Mouse (Mus musculus): ENCODE measurements around the gene H2-DMa. TPM values are rescaled to one million over a fixed set of nuclear protein-coding genes. Genes with fewer than 3 reads are reported as not detected.

The H2-DMa gene
- polyA plus RNA-seq, 1 experiment from 2014 or later = 14.2 TPM

GRCm38 (mm10) chr17:34120814-34121171 is 1.5 kb downstream of the H2-DMa start:
- H3K4me3 ChIP-seq = peak overlapping the region; percentile 99
- no peaks in the 10 kb centered on the region for H3K27me3 ChIP-seq
- peaks cover 33% of the 10 kb centered on the region for H3K36me3 ChIP-seq
- peak overlapping the region; percentile 100 for H3K27ac ChIP-seq
- peak overlapping the region; percentile 97 for H3K9ac ChIP-seq
- H3K9me3 ChIP-seq = no peaks in the 10 kb centered on the region
- H3K4me1 ChIP-seq = peaks cover 30% of the 10 kb centered on the region
- ATAC-seq (ENCODE audit: low FRiP score, low read depth) = no peak
- H3K4me2 ChIP-seq (replicated peaks) = peak overlapping the region; percentile 98
- under 1% methylated on average over 31 of the region's 31 CpGs for whole genome bisulfite sequencing

GRCm38 (mm10) chr17:34121172-34121878 is 2.0 kb downstream of the H2-DMa start:
- Histone ChIP-seq H3K9ac (peak overlapping the region; percentile 97), H3K4me2 (replicated peaks) (peak overlapping the region; percentile 98), H3K4me1 (peaks cover 29% of the 10 kb centered on the region), H3K4me3 (peak overlapping the region; percentile 99), H3K9me3 (no peaks in the 10 kb centered on the region), H3K27me3 (no peaks in the 10 kb centered on the region), H3K27ac (peak overlapping the region; percentile 100), H3K36me3 (peaks cover 32% of the 10 kb centered on the region)
- peak; percentile 48 for ATAC-seq (ENCODE audit: low FRiP score, low read depth)
- 0% methylated on average over 30 of the region's 35 CpGs for WGBS

- Histone ChIP-seq H3K27ac (peak overlapping the region; percentile 100), H3K36me3 (peaks cover 29% of the 10 kb centered on the region), H3K4me3 (peak overlapping the region; percentile 99), H3K4me1 (peaks cover 29% of the 10 kb centered on the region), H3K9ac (peak overlapping the region; percentile 97), H3K27me3 (no peaks in the 10 kb centered on the region), H3K4me2 (replicated peaks) (peak overlapping the region; percentile 98), H3K9me3 (no peaks in the 10 kb centered on the region)
- no peak for ATAC-seq (ENCODE audit: low FRiP score, low read depth)
- 1% methylated on average over 7 of the region's 10 CpGs for WGBS
Measured at GRCm38 (mm10) chr17:34121879-34122187, 2.5 kb downstream of the H2-DMa start.

GRCm38 (mm10) chr17:34122188-34122984 is 3.0 kb downstream of the H2-DMa start, which contains the start of gene Brd2:
Gene Brd2 (minus strand): TSS chr17:34122634.
- Histone ChIP-seq H3K27ac (peak within 1 kb of the TSS; percentile 100), H3K27me3 (no peaks in the 10 kb centered on the region), H3K36me3 (peaks cover 25% of the 10 kb centered on the region), H3K4me2 (replicated peaks) (peak within 1 kb of the TSS; percentile 98), H3K4me3 (peak within 1 kb of the TSS; percentile 99), H3K4me1 (peaks cover 30% of the 10 kb centered on the region), H3K9ac (peak within 1 kb of the TSS; percentile 97), H3K9me3 (no peaks in the 10 kb centered on the region)
- 2% methylated on average over 57 of the region's 75 CpGs for WGBS
- peak; percentile 58 for ATAC-seq (ENCODE audit: low FRiP score, low read depth)

- H3K4me3 ChIP-seq = peak overlapping the region; percentile 99
- H3K9ac ChIP-seq = peak overlapping the region; percentile 97
- under 1% methylated on average over 7 of the region's 7 CpGs for whole genome bisulfite sequencing
- peaks cover 18% of the 10 kb centered on the region for H3K36me3 ChIP-seq
- peak overlapping the region; percentile 100 for H3K27ac ChIP-seq
- no peaks in the 10 kb centered on the region for H3K27me3 ChIP-seq
- ATAC-seq (ENCODE audit: low FRiP score, low read depth) = no peak
- H3K9me3 ChIP-seq = no peaks in the 10 kb centered on the region
- peak overlapping the region; percentile 98 for H3K4me2 ChIP-seq (replicated peaks)
- peaks cover 37% of the 10 kb centered on the region for H3K4me1 ChIP-seq
Measured at GRCm38 (mm10) chr17:34123111-34123510, 3.8 kb downstream of the H2-DMa start.

GRCm38 (mm10) chr17:34123518-34123917 is 4.2 kb downstream of the H2-DMa start:
- ATAC-seq (ENCODE audit: low FRiP score, low read depth) = no peak
- Histone ChIP-seq H3K36me3 (peaks cover 14% of the 10 kb centered on the region), H3K4me3 (peak overlapping the region; percentile 99), H3K9ac (peak overlapping the region; percentile 97), H3K4me1 (peaks cover 41% of the 10 kb centered on the region), H3K4me2 (replicated peaks) (peak overlapping the region; percentile 98), H3K27me3 (no peaks in the 10 kb centered on the region), H3K9me3 (no peaks in the 10 kb centered on the region), H3K27ac (peak overlapping the region; percentile 100)
- WGBS = 12% methylated on average over 2 of the region's 2 CpGs

- WGBS = 85% methylated on average over 6 of the region's 6 CpGs
- Histone ChIP-seq H3K36me3 (peaks cover 9% of the 10 kb centered on the region), H3K27me3 (no peaks in the 10 kb centered on the region), H3K27ac (no peak overlapping the region), H3K4me2 (replicated peaks) (peak overlapping the region; percentile 98), H3K4me3 (no peak overlapping the region), H3K9ac (no peak overlapping the region), H3K4me1 (peaks cover 53% of the 10 kb centered on the region), H3K9me3 (no peaks in the 10 kb centered on the region)
- ATAC-seq (ENCODE audit: low FRiP score, low read depth) = no peak
Measured at GRCm38 (mm10) chr17:34124649-34125048, 5.3 kb downstream of the H2-DMa start.

- ATAC-seq (ENCODE audit: low FRiP score, low read depth) = no peak
- 41% methylated on average over 9 of the region's 9 CpGs for WGBS
Measured at GRCm38 (mm10) chr17:34126826-34127420, 7.6 kb downstream of the H2-DMa start.

GRCm38 (mm10) chr17:34127475-34127874 is 8.1 kb downstream of the H2-DMa start:
- WGBS = 23% methylated on average over 6 of the region's 6 CpGs
- 0 out of 2 replicates have a peak overlapping the region, but pooled peaks have one; percentile 11 for H3K4me2 ChIP-seq (replicated peaks)
- H3K27ac ChIP-seq = no peak overlapping the region

More at GRCm38 (mm10) chr17:34126826-34127420, 7.6 kb downstream of the H2-DMa start:
- Histone ChIP-seq H3K4me1 (peaks cover 53% of the 10 kb centered on the region), H3K27me3 (no peaks in the 10 kb centered on the region), H3K4me2 (replicated peaks) (0 out of 2 replicates have a peak overlapping the region, but pooled peaks have one; percentile 11), H3K36me3 (peaks cover 9% of the 10 kb centered on the region), H3K4me3 (no peak overlapping the region), H3K9ac (peak overlapping the region; percentile 25; the same call in 1 of the 2 replicates), H3K27ac (peak overlapping the region; percentile 55; the same call in 1 of the 2 replicates), H3K9me3 (no peaks in the 10 kb centered on the region)

GRCm38 (mm10) chr17:34128264-34128937 is 9.1 kb downstream of the H2-DMa start:
- Histone ChIP-seq H3K4me2 (replicated peaks) (peak overlapping the region; percentile 52), H3K9me3 (no peaks in the 10 kb centered on the region), H3K36me3 (peaks cover 9% of the 10 kb centered on the region), H3K4me1 (peaks cover 53% of the 10 kb centered on the region), H3K9ac (peak overlapping the region; percentile 54), H3K27ac (no peak overlapping the region; the same call in 1 of the 2 replicates), H3K27me3 (no peaks in the 10 kb centered on the region), H3K4me3 (peak overlapping the region; percentile 18)
- 21% methylated on average over 13 of the region's 13 CpGs for WGBS
- ATAC-seq (ENCODE audit: low FRiP score, low read depth) = no peak

More at GRCm38 (mm10) chr17:34127475-34127874, 8.1 kb downstream of the H2-DMa start:
- H3K4me3 ChIP-seq = no peak overlapping the region
- no peak for ATAC-seq (ENCODE audit: low FRiP score, low read depth)
- H3K36me3 ChIP-seq = peaks cover 9% of the 10 kb centered on the region
- H3K27me3 ChIP-seq = no peaks in the 10 kb centered on the region
- H3K9me3 ChIP-seq = no peaks in the 10 kb centered on the region
- no peak overlapping the region for H3K9ac ChIP-seq
- peaks cover 53% of the 10 kb centered on the region for H3K4me1 ChIP-seq

GRCm38 (mm10) chr17:34128944-34129791 is 9.8 kb downstream of the H2-DMa start:
- peak overlapping the region; percentile 18 for H3K4me3 ChIP-seq
- ATAC-seq (ENCODE audit: low FRiP score, low read depth) = no peak
- WGBS = 15% methylated on average over 18 of the region's 18 CpGs

More at GRCm38 (mm10) chr17:34128944-34129791, 9.8 kb downstream of the H2-DMa start:
- H3K9ac ChIP-seq = peak overlapping the region; percentile 54
- H3K9me3 ChIP-seq = no peaks in the 10 kb centered on the region
- H3K27me3 ChIP-seq = no peaks in the 10 kb centered on the region
- peaks cover 45% of the 10 kb centered on the region for H3K4me1 ChIP-seq
- H3K4me2 ChIP-seq (replicated peaks) = peak overlapping the region; percentile 52
- peaks cover 9% of the 10 kb centered on the region for H3K36me3 ChIP-seq
- no peak overlapping the region; the same call in 1 of the 2 replicates for H3K27ac ChIP-seq
